Mouse (Mus musculus): Measurements from ENCODE around the gene Ankrd11. TPM values are rescaled to one million over a fixed set of nuclear protein-coding genes. Genes with fewer than 3 reads are reported as not detected.

Gene Ankrd11
- total and polyA plus RNA-seq, 3 experiments, result 54.8 to 86.9 (median 65.4) TPM

DNA sequence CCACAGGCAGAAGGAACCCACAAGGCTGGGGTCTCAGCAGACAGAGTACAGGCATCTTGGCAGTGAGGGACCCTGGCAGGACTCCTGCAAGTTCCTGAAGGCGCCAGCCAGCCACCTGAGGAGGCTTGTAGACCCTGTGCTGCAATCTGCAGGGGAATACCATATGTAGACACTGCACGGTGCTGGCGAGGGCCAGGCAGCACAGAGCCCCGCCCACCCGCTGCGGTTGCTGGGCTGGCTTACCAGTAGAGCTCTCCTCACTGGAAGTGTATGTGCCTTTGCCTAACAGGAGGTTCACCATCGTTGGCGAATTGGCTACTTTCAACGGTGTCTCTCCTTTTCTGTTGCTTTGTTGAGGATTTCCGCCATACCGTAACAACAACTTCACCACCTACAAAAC, 145.8 kb downstream of the Ankrd11 start:
- DNase-seq, result no peak

DNA sequence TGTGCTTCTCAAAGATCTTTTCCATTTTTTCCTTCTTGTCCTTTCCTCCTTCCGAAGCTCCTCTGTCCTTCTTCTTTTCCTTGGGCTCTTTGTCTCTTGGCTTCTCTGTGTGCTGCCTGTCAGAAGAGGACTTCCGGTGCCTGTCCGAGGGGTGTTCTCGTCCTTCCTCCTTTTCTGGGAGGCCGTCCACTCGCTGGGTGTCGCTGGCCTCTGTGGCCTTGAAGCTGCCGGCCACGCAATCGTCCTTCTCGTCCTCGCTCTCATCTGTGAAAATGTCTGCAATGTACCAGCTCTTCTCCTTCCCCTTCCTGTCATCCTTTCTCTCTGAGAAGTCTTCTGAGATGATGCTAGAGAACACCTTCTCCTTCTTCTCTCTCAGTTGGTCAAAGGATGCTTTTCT, 148.6 kb downstream of the Ankrd11 start:
- DNase-seq, result peak; percentile 79

DNA sequence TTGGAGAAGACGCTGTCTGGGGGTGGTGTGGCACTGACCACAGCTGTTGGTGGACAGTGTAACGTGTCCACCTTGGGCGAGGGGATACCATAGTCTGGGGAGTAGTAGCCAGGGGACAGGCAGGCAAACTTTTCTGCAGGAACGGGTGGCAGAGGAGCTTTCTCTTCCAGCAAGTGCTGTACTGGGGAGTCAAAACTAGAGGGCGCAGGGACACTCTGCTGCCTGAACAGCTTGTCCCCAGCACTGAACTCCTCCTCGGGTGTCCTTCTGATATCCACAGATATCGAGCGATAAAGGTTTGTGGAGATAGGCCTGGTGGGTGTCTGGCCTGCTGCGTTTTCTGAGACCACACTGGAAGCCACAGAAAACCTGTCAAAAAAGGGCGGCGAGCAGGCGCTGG, 150.6 kb downstream of the Ankrd11 start:
- DNase-seq, result no peak

DNA sequence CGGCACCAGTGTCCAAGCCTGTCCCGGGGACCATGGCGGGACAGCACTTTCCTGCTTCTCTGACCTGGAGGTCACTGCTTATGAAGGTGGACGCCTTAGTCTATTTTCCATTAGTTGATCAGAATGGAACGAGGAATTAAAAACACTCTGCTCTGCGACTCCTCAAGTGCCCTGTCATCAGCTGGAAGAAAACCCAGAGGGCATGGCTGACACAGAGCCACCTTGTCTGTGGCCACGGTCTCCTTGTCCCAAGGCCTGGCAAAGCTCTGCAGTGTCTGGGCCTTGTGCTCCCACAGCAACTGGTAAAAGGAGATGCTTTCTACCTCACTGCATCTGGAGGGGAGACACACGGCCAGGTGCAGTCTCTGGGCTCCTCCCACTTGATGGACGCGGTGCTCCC, 158.4 kb downstream of the Ankrd11 start:
- no peak for DNase-seq

DNA sequence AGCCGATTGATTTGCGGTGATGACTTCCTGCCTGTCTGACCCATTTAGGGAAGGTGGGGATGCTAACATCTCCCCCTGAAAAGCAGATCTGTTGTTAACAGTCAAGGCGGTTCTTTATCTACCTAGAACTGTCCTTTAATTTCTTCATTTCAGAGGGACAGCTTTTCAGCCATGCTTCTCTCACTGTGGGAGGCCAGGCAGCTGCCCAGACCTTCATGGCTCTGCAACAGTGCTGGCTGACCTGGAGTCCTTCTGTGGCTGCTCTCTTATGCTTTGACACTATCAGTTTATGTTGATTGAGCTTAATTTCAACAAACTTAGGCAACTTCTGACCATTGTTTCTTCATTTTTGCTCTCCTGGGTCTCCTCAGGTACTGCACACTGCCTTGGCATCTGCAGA, 161.8 kb downstream of the Ankrd11 start:
- DNase-seq, result no peak

DNA sequence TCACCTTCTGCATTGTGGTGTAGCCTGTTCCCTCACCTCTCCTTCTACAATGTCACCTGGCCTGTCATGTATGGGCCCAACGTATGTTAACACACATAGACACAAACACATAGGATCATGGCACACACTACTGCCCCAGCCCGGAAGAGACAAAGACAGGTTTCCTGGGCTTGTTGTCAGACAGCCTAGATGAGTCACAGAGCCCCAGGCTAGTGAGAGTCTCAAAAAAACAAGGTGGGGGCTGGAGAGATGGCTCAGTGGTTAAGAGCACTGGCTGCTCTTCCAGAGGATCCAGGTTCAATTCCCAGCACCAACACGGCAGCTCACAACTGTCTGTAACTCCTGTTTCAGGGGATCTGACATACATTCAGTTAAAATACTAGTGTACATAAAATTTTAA, 163.8 kb downstream of the Ankrd11 start:
- no peak for DNase-seq

DNA sequence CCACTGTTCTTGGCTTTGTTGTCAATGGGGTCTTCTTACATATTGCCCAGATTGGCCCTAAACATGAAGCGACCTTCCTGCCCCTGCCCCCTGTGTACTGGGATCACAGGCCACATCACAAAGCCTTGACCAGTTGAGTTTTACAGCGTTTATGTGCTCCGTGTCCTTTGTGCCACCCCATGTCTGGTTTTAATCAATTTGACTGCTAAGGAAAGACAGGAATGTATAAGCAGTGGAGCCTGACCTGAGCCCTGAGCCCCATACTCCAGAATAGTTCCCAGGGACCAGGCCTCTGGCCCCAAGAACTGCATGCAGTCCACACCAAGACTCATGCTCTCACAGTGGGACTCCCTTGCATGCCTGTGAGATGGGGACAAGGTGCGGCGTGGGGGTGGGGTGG, 166.9 kb downstream of the Ankrd11 start:
- DNase-seq, result no peak

DNA sequence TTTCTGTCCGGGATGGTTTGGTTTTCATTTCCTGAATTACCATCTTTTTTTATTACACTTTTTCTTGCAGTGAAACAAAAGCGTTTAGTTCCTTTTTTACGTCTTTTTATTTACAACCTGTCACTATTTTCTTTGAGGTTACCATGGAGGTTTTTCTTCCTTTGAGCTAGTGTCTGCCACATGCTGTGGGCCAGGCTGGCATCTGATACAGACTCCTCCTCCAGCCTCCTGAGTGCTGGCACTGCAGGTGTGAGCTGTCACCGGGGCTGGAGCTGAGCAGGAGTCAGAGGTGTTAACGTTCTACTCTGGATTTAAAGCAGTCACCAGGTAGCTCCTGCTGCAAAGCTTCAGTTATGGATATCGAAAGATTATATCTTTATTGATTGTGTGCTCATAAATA, 168.9 kb downstream of the Ankrd11 start:
- DNase-seq, result no peak

DNA sequence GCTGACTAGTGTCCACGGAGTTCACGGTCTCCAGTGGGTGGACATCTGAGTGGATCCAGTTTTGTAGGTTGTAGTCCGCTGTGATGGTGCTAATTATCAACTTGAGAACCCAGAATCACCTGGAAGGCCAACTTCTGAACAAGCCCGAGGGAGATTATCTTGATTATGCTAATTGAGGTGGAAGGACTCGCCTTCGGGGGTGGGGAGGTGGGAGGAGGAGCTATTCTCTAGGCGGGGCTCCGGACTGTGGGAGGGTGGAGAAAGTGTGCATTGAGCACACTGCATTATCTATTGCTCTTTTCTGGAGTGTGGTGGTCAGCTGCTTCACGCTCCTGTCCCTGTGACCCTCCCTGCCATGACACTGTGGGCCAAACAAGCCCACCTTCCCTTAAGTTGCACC, 170.4 kb downstream of the Ankrd11 start:
- DNase-seq, result no peak

DNA sequence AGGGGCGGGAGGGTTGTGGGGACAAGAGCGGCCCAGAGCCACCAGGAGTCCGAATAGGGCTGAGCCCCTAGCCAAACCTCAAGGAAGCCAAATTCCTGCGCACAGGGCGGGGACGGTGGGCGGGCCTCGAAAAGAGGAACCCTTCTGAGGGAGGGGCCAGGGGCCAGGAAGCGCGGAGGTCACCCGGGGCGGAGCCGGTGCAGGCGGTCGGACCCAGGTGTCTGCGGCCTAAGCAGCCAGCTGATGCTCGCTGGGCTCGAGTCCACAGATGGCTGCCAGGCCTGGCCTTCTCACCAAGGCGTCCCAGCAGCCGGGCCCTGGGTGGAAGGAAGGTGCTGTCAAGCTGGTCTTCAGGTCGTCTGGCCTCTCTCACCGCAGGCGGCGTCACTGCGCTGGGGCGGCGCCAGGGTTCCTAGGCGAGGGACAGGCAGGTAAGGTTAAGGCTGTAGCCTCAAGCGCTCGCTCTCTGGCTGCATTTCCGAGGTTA, 171.7 kb downstream of the Ankrd11 start:
- no peak for DNase-seq

DNA sequence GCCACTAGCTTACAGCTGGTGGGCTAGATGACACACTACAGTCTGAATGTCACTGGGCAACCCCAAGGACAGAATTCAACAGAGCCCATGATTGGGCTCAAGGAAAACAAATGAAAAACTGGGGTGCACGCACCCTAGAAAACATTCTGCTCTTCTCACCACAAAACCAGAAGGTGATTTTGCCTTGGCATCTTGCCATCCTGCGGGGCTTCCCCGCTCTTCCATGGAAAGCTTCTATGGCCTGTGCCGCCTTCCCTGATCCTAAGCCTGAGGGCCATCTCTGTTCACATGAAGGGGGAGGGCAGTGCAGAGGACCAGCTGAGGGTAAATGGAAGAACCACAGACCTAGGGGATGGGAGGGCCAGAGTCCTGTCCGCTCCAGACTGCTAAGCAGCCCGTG, 174.1 kb downstream of the Ankrd11 start:
- no peak for DNase-seq

DNA sequence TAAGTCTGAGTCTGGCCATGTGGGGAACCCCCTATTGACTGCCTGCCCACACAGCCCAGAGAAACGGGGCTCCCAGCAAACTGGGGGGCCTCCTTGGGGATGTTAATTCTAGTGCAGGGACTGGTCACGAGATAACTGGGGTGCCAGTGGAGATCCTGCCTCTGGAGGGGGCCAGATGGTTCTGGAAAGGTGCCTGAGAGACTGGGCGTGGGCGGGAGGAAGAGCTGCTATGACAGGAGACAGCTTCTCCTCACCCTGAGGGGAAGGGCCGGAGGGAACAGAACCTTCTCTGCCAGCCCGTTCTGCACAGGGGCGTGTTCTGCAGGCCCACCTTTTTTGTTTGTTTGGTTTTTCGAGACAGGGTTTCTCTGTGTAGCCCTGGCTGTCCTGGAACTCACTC, 175.8 kb downstream of the Ankrd11 start:
- no peak for DNase-seq

DNA sequence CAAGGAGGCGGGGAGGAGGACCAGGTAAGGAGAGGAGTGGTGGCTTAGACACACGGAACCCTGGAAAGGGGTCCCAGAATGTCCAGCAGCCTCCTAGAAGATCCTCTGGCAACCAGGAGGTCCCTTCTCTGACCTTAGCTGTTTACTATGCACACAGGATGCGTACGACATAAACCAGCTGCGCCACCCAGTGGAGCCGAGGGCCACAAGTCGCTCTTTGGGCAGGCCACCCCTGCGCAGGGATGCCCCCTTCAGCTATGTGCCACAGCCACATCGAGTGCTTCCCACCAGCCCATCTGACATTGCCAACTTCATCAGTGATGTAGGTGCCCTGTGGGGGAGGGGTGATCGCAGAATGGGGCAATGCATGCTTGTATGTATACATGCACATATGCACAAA, 176.6 kb downstream of the Ankrd11 start:
- DNase-seq, result no peak

DNA sequence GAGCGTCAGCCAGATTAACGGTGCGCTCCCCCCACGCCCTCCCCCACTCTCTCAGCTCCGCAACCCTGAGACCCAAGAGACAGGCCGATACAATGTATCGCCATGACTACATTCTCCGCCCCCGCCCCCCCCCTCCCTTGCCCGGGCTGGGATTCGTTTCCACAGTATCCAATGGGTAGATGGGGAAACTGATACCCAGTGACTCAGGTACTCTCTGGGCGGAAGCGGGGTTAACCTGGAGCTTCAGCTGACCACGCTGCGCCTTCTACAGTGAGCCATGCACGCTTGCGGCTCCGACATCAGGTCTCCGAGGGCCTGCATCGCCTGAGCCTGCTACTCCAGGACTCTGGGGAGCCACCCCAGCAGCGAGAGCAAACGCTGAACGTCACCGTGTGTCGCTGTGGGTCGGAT, 177.4 kb downstream of the Ankrd11 start:
- DNase-seq, result no peak

DNA sequence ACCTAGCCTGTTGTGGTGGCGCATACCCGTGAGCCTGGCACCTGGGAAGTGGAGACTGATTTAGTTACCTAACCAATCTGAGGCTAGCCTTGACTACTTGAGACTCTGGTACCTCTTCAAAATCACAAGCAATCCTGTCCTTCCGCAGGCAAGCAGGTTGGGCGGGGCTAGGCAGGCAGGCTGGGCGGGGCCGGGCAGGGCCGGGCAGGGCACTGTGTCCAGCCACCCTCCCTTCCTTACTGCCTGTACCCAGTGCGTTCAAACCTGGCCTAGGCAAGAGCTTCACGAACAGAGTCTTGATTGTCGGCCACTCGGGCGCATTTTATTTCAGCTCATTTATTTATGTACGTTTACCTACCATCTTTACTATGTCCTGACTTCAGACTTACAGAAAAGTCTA, 182.2 kb downstream of the Ankrd11 start:
- no peak for DNase-seq

DNA sequence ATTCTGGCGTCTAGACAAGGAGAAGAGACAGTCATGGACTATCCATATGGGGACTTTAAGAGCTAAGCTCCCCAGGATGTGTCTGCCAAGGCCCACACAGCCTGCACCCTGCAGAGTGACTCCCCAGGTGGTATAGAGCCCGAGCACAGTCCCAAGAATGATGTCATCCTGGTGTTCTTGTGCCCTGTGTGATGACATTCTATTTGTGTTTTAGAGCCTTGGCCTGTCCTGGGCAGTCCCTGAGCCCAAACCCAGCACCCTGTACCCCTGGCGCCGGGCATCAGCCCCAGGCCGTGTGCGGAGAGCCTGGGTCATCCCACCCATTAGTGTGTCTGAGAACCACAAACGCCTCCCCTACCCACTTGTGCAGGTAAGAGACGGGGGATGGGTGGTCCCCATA, 185.8 kb downstream of the Ankrd11 start:
- no peak for DNase-seq

DNA sequence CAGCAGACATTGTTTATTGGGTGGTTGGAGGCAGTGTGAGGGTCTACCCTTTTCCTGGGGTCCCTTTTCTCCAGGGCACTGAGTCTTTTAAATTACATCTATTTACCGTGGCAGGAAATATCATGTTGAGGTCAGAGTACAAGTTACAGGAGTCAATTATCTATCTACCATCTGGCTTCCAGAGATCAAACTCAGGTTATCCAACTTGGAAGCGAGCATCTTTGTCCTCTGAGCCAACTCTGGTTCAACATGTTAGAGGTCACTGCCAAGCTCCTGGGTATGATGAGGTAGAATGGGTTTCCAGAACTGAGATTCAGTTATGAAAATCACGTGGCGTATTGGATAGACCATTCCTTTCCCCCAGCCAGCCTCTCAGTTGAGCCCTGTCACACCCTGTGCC, 187.0 kb downstream of the Ankrd11 start:
- DNase-seq, result no peak

DNA sequence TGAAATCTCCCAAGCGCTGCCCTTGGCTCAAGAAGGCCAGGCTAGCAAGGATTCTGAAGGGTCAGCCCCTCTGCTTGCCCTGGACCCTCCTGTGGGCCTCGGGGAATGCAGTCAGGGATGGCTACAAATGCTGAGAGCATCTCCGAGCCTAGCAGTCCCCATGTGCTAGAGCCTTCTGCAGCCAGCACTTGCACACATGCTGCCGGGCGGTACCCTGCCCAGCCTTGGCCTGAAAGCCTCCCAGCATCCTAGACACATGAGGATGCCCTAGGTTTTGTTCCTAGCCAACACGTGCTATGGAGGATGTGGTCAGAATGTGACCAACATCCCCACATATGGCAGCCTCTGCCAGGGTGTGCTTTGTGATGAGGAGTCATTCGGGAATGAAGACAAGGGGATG, 187.7 kb downstream of the Ankrd11 start:
- no peak for DNase-seq

DNA sequence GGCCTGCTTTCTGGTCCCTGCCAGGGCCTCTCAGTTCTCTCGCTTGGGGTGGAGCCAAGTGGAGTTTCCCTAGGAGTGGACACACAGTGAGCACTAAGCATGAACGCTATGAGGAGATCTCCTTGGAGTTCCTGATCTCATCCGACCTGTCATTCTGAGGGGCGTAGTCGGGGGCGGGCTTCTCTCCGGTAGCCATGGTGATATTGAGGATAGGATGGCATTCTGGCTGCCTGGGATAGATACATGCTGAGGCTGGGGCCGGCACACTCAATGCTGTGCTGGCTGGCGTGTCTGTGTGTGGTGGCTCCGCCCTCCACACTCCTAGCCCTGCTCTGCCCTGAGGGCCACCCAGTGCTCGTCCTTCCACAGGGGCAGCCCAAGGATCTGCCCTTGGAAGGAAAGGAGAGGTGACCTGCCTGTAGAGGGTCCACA, 188.7 kb downstream of the Ankrd11 start:
- DNase-seq, result peak; percentile 30

DNA sequence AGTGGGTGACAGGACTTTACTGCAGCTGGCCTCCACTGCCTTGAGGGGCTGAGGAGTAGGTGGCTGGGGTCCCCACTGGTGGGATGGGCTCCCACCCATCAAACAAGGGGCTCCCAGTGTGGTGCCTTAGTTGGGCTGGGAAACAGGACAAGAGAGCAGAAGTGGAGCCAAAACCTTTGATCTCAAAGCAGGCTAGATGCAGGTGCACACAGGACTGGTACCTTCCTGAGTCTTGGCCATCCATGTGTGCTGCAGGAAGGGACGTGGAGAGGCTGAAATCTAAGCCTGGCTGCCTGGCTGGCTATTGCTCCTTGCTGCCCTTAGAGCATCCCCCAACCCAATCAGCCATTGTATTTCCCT, 189.6 kb downstream of the Ankrd11 start:
- no peak for DNase-seq

DNA sequence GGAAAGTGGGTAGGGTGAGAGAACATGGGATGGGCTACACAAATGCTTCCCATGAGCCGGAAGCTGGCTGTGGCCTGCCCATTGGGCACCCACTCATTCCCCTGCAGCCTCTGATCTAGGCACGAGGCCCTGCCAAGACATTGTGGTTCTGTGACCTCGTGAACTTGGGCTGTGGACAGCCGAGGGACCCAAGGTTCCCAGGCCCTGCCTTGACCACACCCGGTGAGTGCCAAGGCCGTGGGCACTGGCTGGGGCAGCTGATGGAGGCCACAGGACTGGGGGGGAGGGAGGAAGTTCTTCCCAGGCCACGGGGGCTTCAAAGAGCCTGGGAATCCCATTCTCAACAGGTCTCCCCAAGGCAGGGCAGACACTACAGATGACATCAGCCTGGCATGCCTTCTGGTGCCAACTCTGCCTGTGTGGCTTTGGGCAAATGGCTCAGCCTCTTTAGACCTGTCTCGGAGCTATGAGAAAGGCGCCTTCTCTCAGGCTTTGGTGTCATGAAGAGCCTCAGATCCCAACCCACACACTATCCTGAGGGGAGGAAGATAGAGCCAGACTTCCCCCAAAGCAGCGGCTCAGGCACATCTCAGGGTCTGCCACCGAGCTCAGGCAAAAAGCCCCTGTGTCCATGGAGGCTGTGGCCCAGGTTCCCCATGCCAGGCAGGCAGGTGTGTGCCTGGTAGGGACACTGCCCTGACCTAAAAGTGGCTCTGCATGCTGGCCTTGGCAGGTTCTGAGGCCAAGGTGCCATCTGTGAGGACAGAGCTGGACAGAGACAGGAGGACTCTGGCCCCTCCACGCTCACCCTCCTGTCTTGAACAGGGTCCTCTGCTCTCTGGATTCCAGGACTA, 190.2 kb downstream of the Ankrd11 start:
- peak; percentile 77 for DNase-seq

DNA sequence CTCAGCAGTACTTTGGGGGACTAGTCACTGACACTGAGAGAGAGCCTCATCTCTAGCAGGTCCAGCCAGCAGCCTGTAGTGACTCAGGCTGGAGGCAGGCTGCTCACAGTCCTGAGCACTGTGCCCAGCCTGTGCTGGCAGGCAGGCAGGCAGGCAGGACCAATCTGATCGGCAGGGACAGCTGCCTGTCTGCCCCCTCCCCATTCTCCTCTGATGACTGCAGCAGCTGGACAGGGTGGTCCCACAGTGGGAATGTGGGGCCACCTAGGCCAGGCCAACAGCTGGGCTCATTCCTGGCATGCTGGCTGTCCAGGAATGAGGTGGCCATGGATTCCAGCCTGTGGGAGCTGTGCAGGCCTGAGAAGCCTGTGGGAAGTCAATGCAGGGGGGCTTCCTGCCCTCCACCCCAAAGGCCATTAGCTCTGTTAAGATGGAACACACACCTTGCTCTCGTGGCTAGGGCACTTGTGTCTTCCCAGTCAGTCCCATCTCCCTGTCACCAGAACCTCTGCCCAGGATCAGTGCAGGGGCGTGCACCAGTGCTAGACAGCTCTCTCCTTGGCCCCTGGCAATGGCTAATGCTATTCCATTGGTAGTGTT, 191.3 kb downstream of the Ankrd11 start:
- peak; percentile 21 for DNase-seq

DNA sequence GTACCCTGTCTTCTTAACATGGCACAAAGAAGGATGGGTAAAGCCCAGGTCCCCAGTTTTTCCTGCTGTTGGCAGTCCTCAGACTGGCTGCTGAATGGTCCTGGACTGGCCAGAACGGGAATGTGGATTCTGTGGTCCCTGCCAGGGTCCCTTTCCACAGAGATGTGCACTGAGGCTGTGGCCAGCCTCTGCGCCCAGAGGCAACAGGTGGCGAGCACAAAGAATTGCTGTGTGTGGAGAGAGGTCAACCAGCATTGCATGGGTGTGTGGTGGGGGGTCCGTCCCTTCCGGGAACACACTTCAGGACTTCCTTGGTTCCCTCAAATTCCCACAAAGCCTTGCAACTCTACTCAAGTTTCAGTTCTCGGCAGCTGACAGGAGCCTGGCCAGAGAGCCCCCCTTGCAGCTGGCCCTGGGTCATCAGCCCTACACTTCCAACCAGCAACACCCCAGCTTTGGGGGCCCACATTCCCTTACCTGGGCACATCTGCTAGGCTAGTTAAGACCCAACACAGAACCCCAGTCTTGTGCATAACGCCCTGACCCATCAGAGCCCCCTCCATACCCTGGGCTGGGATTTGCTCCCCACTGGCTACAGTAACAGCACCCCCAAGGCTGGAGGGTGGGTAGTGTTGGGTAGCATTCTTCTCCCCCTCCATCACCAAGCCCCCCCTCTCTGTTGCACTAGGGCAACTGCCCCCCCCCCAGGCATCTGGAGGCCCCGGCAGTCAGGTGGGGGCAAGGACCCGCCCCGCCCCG, 192.7 kb downstream of the Ankrd11 start:
- DNase-seq, result no peak

Measured in adrenal gland, adult 2 months (tissue).